Mouse (Mus musculus): ENCODE results near the gene Nsun7. TPM values are rescaled to one million over a fixed set of nuclear protein-coding genes. Genes with fewer than 3 reads are reported as not detected.
"Not testable (repeated sequence)": the region's sequence is repeated elsewhere in the genome, so short reads cannot be mapped to it uniquely, and the experiment has no call there.

Nsun7 gene
- polyA plus RNA-seq, 1 experiment from 2014 or later, result 2.6 TPM

GRCm38 (mm10) chr5:66245958-66246497 is 13.7 kb upstream of the Nsun7 start:
- H3K4me1 ChIP-seq, result peaks cover 10% of the 10 kb centered on the region
- no peak overlapping the region for H3K27ac ChIP-seq
- H3K4me2 ChIP-seq, result no peak overlapping the region
- ATAC-seq (replicated peaks), result no peak
- H3K9ac ChIP-seq, result no peak overlapping the region
- 88% methylated on average over 9 of the region's 10 CpGs for WGBS
- no peaks in the 10 kb centered on the region for H3K9me3 ChIP-seq
- no peak overlapping the region for H3K4me3 ChIP-seq
- no peaks in the 10 kb centered on the region for H3K36me3 ChIP-seq (replicated peaks)
- H3K27me3 ChIP-seq (replicated peaks), result no peaks in the 10 kb centered on the region

GRCm38 (mm10) chr5:66253219-66253618 is 6.5 kb upstream of the Nsun7 start:
- 48% methylated on average over 5 of the region's 5 CpGs for WGBS

DNA sequence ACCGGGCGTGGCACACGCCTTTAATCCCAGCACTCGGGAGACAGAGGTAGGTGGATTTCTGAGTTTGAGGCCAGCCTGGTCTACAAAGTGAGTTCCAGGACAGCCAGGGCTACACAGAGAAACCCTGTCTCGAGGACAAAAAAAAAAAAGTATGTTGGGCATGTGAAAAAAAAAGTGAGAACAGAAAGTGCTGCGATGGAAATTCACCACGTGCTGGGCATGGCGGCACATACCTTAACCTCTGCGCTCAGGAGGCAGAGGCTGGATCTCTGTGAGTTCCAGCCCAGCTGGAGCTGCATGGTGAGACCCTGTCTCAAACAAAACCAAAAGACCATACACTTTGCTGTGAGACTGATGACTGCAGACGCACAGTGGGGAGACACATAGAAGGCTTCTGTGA is 4.7 kb upstream of the Nsun7 start:
- H3K9me3 ChIP-seq, result no peaks in the 10 kb centered on the region
- no peaks in the 10 kb centered on the region for H3K27me3 ChIP-seq (replicated peaks)
- no peak overlapping the region for H3K27ac ChIP-seq
- H3K4me1 ChIP-seq, result peaks cover 8% of the 10 kb centered on the region
- H3K36me3 ChIP-seq (replicated peaks), result no peaks in the 10 kb centered on the region
- no peak overlapping the region for H3K9ac ChIP-seq
- 90% methylated on average over 10 of the region's 10 CpGs for WGBS
- H3K4me3 ChIP-seq, result no peak overlapping the region
- no peak for ATAC-seq (replicated peaks)
- H3K4me2 ChIP-seq, result no peak overlapping the region

More at GRCm38 (mm10) chr5:66253219-66253618, 6.5 kb upstream of the Nsun7 start:
- ATAC-seq (replicated peaks), result 0 out of 2 replicates have a peak, but pooled peaks have one; percentile 24
- Histone ChIP-seq H3K27ac (no peak overlapping the region), H3K4me3 (no peak overlapping the region), H3K4me1 (no peaks in the 10 kb centered on the region), H3K9ac (no peak overlapping the region), H3K36me3 (replicated peaks) (no peaks in the 10 kb centered on the region), H3K9me3 (no peaks in the 10 kb centered on the region), H3K27me3 (replicated peaks) (no peaks in the 10 kb centered on the region), H3K4me2 (no peak overlapping the region)

DNA sequence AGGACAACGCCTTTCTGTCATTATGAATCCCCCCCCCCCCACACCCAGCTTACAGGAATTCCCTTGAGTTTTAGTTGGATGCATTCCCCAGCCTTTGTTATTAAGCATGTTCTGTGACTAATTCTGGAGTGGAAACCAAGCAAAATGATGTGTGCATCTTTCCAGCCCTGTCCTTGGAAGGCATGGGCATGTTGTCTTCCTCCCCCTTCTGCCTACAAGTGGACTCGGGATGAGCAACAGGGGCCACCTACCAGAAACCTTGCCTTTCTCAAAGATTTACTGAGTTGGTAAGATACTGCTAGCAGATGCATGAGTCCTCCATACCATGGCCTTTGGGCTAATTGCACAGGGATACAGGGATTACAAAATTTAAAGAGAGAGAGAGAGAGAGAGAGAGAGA is 697 bp upstream of the Nsun7 start:
- no peak overlapping the region for H3K4me2 ChIP-seq
- ATAC-seq (replicated peaks), result no peak
- peaks cover 10% of the 10 kb centered on the region for H3K4me1 ChIP-seq
- no peak overlapping the region for H3K4me3 ChIP-seq
- H3K27me3 ChIP-seq (replicated peaks), result no peaks in the 10 kb centered on the region
- WGBS, result 74% methylated on average over 2 of the region's 2 CpGs
- no peak overlapping the region for H3K27ac ChIP-seq
- H3K9me3 ChIP-seq, result no peaks in the 10 kb centered on the region
- no peaks in the 10 kb centered on the region for H3K36me3 ChIP-seq (replicated peaks)
- no peak overlapping the region for H3K9ac ChIP-seq

DNA sequence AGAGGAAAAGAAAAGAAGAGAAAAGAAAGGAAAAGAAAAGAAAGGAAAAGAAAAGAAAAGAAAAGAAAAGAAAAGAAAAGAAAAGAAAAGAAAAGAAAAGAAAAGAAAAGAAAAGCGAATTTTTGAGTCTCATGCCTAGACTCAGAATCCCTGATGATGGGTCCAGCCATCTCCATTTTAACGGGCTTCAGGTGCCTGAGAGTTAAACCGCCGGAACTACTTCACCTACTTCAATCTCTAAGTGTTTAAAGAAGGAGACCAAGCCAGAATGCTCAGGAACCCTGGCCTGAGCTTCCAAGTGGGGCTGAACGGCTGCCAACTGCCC is 304 bp upstream of the Nsun7 start:
- WGBS, result 6% methylated on average over 5 of the region's 5 CpGs
- not testable (repeated sequence) for H3K27ac ChIP-seq; ATAC-seq (replicated peaks)

DNA sequence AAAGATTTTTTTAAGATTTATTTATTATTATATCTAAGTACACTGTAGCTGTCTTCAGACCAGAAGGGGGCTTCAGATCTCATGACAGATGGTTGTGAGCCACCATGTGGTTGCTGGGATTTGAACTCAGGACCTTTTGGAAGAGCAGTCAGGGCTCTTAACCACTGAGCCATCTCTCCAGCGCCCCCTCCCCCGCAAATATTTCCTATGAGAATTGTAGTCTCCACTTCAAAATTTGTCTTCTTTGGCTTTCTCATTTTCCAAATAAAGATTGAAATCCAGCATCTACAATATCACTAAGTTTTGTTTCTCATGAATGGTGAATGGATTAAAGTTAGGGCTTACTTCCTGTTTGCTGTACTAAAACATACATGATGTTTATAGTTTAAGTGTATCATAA is 2.8 kb downstream of the Nsun7 start:
- WGBS, result 87% methylated on average over 2 of the region's 2 CpGs
- Histone ChIP-seq H3K4me3 (no peak overlapping the region), H3K4me1 (peaks cover 10% of the 10 kb centered on the region), H3K27me3 (replicated peaks) (no peaks in the 10 kb centered on the region), H3K27ac (no peak overlapping the region), H3K9me3 (no peaks in the 10 kb centered on the region), H3K9ac (no peak overlapping the region), H3K36me3 (replicated peaks) (no peaks in the 10 kb centered on the region), H3K4me2 (no peak overlapping the region)
- no peak for ATAC-seq (replicated peaks)

More for the DNA sequence above, 304 bp upstream of the Nsun7 start:
- not testable (repeated sequence) for H3K27me3 ChIP-seq (replicated peaks); H3K36me3 ChIP-seq (replicated peaks); H3K4me1 ChIP-seq; H3K9me3 ChIP-seq
- Histone ChIP-seq H3K4me2 (peak overlapping the region; percentile 96), H3K9ac (peak overlapping the region; percentile 71), H3K4me3 (peak overlapping the region; percentile 68)

- Histone ChIP-seq H3K4me3 (no peak overlapping the region), H3K4me2 (no peak overlapping the region), H3K27me3 (replicated peaks) (no peaks in the 10 kb centered on the region), H3K9ac (no peak overlapping the region), H3K36me3 (replicated peaks) (no peaks in the 10 kb centered on the region), H3K9me3 (no peaks in the 10 kb centered on the region), H3K27ac (no peak overlapping the region), H3K4me1 (peaks cover 10% of the 10 kb centered on the region)
- 37% methylated on average over 4 of the region's 4 CpGs for WGBS
- no peak for ATAC-seq (replicated peaks)
Measured at GRCm38 (mm10) chr5:66263398-66263797, 3.7 kb downstream of the Nsun7 start.

- no peak overlapping the region for H3K27ac ChIP-seq
- no peaks in the 10 kb centered on the region for H3K4me1 ChIP-seq
- no peak overlapping the region for H3K9ac ChIP-seq
- H3K27me3 ChIP-seq (replicated peaks), result no peaks in the 10 kb centered on the region
- H3K4me3 ChIP-seq, result no peak overlapping the region
- no peaks in the 10 kb centered on the region for H3K36me3 ChIP-seq (replicated peaks)
- H3K9me3 ChIP-seq, result no peaks in the 10 kb centered on the region
- ATAC-seq (replicated peaks), result no peak
- no peak overlapping the region for H3K4me2 ChIP-seq
- 85% methylated on average over 7 of the region's 7 CpGs for WGBS
Measured at GRCm38 (mm10) chr5:66269616-66270015, 9.9 kb downstream of the Nsun7 start.

DNA sequence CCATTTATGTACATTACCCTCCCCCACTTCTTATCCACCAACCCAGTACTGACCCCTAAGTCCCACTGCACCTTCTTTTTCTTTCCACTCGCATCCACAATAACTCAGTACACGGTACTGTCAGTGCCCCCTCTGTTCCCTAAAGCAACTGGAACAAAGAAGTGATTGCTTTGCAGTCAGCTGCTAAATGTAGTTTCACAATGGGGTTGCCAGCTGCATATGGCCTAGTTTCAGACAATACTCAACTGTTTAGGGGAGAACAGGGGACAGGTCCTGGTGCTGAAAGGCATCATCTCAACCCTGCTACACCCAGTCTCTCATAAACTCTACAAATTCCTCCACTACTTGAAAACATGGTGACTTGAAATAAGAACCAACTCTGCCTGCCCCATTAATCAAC is 11.4 kb downstream of the Nsun7 start:
- no peaks in the 10 kb centered on the region for H3K4me1 ChIP-seq
- no peaks in the 10 kb centered on the region for H3K9me3 ChIP-seq
- no peak overlapping the region for H3K9ac ChIP-seq
- no peak overlapping the region for H3K4me2 ChIP-seq
- no peak overlapping the region for H3K27ac ChIP-seq
- H3K4me3 ChIP-seq, result no peak overlapping the region
- H3K27me3 ChIP-seq (replicated peaks), result no peaks in the 10 kb centered on the region
- no peak for ATAC-seq (replicated peaks)
- no peaks in the 10 kb centered on the region for H3K36me3 ChIP-seq (replicated peaks)
- 55% methylated on average over 2 of the region's 2 CpGs for WGBS

DNA sequence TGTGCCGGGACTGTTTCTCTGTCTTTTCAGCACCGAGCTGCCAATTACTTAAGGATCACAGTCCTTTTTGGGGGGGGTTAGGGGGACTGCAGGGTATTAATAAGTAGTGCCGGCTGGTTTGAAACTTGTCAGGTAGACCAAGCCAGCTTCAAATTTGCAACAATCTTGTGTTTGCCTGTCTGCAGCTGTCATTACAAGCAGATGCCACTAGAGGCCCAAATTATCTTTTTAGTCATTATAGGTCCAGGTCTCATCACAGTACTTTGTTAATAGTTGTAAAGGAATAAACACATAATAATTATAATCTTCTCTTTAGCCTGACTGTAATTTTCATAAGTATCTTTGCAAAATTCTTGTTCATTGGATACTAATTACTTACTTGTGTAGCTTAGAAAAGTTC is 14.7 kb downstream of the Nsun7 start:
- Histone ChIP-seq H3K9ac (no peak overlapping the region), H3K27me3 (replicated peaks) (no peaks in the 10 kb centered on the region), H3K36me3 (replicated peaks) (no peaks in the 10 kb centered on the region), H3K4me1 (no peaks in the 10 kb centered on the region), H3K27ac (no peak overlapping the region), H3K9me3 (no peaks in the 10 kb centered on the region), H3K4me3 (no peak overlapping the region), H3K4me2 (no peak overlapping the region)
- ATAC-seq (replicated peaks), result no peak
- 45% methylated on average over 3 of the region's 3 CpGs for WGBS

DNA sequence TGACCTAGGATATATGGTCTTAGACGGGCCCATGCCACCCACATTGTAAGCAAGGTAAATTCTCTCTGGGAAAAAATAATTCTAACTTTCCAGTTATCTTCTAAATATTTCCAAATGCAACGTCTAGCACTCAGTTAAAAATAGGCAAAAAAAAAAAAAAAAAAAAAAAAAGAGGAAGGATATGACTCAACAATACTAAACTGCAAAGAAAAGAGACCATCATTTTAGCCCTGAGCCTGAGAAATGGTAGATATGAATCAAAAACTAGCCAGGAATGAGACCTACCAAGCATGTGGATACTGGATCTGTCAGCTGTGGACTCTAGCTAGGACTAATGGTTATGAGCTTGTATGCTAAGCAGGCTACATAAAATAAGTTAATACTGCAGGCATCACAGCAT is 20.0 kb downstream of the Nsun7 start:
- WGBS, result 90% methylated on average over 2 of the region's 2 CpGs
- Histone ChIP-seq H3K9ac (no peak overlapping the region), H3K4me2 (no peak overlapping the region), H3K27ac (no peak overlapping the region), H3K4me3 (no peak overlapping the region), H3K9me3 (no peaks in the 10 kb centered on the region), H3K27me3 (replicated peaks) (no peaks in the 10 kb centered on the region), H3K4me1 (no peaks in the 10 kb centered on the region), H3K36me3 (replicated peaks) (no peaks in the 10 kb centered on the region)
- no peak for ATAC-seq (replicated peaks)

GRCm38 (mm10) chr5:66280742-66281141 is 21.0 kb downstream of the Nsun7 start:
- Histone ChIP-seq H3K27ac (no peak overlapping the region), H3K4me3 (no peak overlapping the region), H3K27me3 (replicated peaks) (no peaks in the 10 kb centered on the region), H3K9me3 (no peaks in the 10 kb centered on the region), H3K4me1 (no peaks in the 10 kb centered on the region), H3K4me2 (no peak overlapping the region), H3K36me3 (replicated peaks) (no peaks in the 10 kb centered on the region), H3K9ac (no peak overlapping the region)
- ATAC-seq (replicated peaks), result no peak
- WGBS, result 74% methylated on average over 6 of the region's 6 CpGs

DNA sequence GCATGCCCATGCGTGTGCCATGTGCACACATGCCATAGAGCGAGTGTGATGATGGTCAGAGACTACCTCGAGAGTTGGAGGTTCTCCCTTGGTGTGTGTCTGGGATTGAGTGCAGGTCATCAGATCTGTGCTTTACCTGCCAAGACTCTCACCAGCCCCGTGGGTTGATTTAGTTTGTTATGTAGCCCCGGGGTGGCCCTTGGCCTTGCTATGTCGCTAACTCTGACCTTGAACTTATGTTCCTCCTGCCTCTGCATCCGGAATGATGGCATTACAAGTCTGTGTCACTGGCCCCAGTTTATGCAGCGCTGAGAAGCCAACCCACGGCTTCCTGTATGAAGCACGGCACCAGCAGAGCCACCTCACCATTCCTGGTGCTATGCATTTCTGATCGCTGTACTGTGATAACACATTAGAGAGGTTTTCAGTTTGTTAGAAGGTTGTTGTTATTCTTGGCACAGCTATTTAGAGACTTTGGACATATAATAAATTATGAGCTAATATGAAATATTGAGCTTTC is 34.5 kb downstream of the Nsun7 start:
- Histone ChIP-seq H3K27ac (no peak overlapping the region), H3K4me2 (no peak overlapping the region), H3K9me3 (no peaks in the 10 kb centered on the region), H3K4me1 (no peaks in the 10 kb centered on the region), H3K36me3 (replicated peaks) (no peaks in the 10 kb centered on the region), H3K27me3 (replicated peaks) (no peaks in the 10 kb centered on the region), H3K4me3 (no peak overlapping the region), H3K9ac (no peak overlapping the region)
- ATAC-seq (replicated peaks), result no peak
- WGBS, result 91% methylated on average over 11 of the region's 11 CpGs
